ENCODE assay signal across 8 mouse cellular contexts in genomic region chr3:145119002-145119358, GRCm38 (mm10). TPM values are rescaled to one million over a fixed set of nuclear protein-coding genes. Genes with fewer than 3 reads are reported as not detected.
DNase-seq lines count a peak whose midpoint lies in the region; ATAC-seq and TF ChIP-seq lines count a peak whose summit lies in the region.

No protein-coding gene starts in this region.

- H3K36me3 ChIP-seq in heart, embryonic 10.5 days, result no peaks in the 10 kb centered on the region
- peaks cover 0 to 7% of the 10 kb centered on the region in 2 experiments for H3K36me3 ChIP-seq in CH12.LX (replicated peaks in 1 of 2; ENCODE audit: control insufficient read depth in 1 of 2, insufficient read depth in 1 of 2, low read length in 1 of 2)
- no peaks in the 10 kb centered on the region for H3K36me3 ChIP-seq in forebrain, embryonic 13.5 days (ENCODE audit: poor library complexity, severe bottlenecking)
- H3K36me3 ChIP-seq in liver, embryonic 16.5 days (ENCODE audit: control insufficient read depth, insufficient read depth), result no peaks in the 10 kb centered on the region

- in situ Hi-C loops in CH12.LX (cut with MboI; ENCODE audit: low pct_ligation_motif_present, low pct_unique_long_range_greater_than_20kb, low sequenced_read_pairs), result no loop called here

- 5% methylated on average over 14 of the region's 14 CpGs for WGBS in heart, embryonic 10.5 days
- WGBS in forebrain, embryonic 13.5 days, result 3% methylated on average over 14 of the region's 14 CpGs
- WGBS in liver, embryonic 16.5 days (ENCODE audit: insufficient replicate concordance), result 3% methylated on average over 14 of the region's 14 CpGs

- TF ChIP-seq RAD21 in CH12.LX (IDR thresholded peaks at IDR 0.05; ENCODE audit: low read depth, low read length), result no peak

- peak overlapping the region; percentile 99 for H3K27ac ChIP-seq in heart, embryonic 10.5 days
- H3K27ac ChIP-seq in CH12.LX (ENCODE audit: insufficient read depth, low read depth), result peak overlapping the region; percentile 91
- H3K27ac ChIP-seq in forebrain, embryonic 13.5 days, result peak overlapping the region; percentile 98
- H3K27ac ChIP-seq in liver, embryonic 16.5 days (ENCODE audit: low read length), result peak overlapping the region; percentile 91

- no peak for TF ChIP-seq EP300 in CH12.LX (IDR thresholded peaks at IDR 0.05; ENCODE audit: low read length)

- peaks cover 14% of the 10 kb centered on the region for H3K4me1 ChIP-seq in heart, embryonic 10.5 days
- peaks cover 9 to 28% of the 10 kb centered on the region in 2 experiments for H3K4me1 ChIP-seq in CH12.LX (ENCODE audit: control insufficient read depth in 1 of 2, insufficient read depth in 2 of 2)
- H3K4me1 ChIP-seq in forebrain, embryonic 13.5 days, result peaks cover 19% of the 10 kb centered on the region
- no peaks in the 10 kb centered on the region; the same call in 1 of the 2 replicates for H3K4me1 ChIP-seq in liver, embryonic 16.5 days (ENCODE audit: control insufficient read depth, low read depth, low read length)

- dilution Hi-C loops in CH12.LX (cut with MboI; ENCODE audit: extremely low pct_ligation_motif_present, extremely low pct_unique_long_range_greater_than_20kb, low sequenced_read_pairs), result no loop called here

- no peak for ATAC-seq in forebrain, embryonic 13.5 days
- ATAC-seq in liver, embryonic 16.5 days (ENCODE audit: low read depth), result peak; percentile 0; the same call in 1 of the 2 replicates
- no peak; the same call in 1 of the 2 replicates for ATAC-seq in megakaryocyte-erythroid progenitor cell, adult 5-6 weeks (replicated peaks; ENCODE audit: low FRiP score, low TSS enrichment, poor library complexity, severe bottlenecking)

- H3K79me2 ChIP-seq in CH12.LX (replicated peaks; ENCODE audit: control insufficient read depth, extremely low read depth, insufficient read depth, poor library complexity, severe bottlenecking), result 0 out of 2 replicates have a peak, but pooled peaks cover 8% of the 10 kb centered on the region

- no peak for TF ChIP-seq POLR2A in CH12.LX (IDR thresholded peaks at IDR 0.05; ENCODE audit: low read depth, low read length)

- peak overlapping the region; percentile 89 for H3K4me3 ChIP-seq in heart, embryonic 10.5 days
- peak overlapping the region; percentile 70 to 74 (median 72) for H3K4me3 ChIP-seq in CH12.LX (replicated peaks in 1 of 3; ENCODE audit: low read depth in 2 of 3, low read length in 2 of 3, poor library complexity in 1 of 3)
- H3K4me3 ChIP-seq in forebrain, embryonic 13.5 days, result peak overlapping the region; percentile 71
- H3K4me3 ChIP-seq in liver, embryonic 16.5 days (ENCODE audit: low read depth, low read length), result peak overlapping the region; percentile 90

- H3K27me3 ChIP-seq in heart, embryonic 10.5 days (ENCODE audit: insufficient read depth, poor library complexity, severe bottlenecking), result no peaks in the 10 kb centered on the region
- no peaks in the 10 kb centered on the region for H3K27me3 ChIP-seq in CH12.LX (replicated peaks)
- no peaks in the 10 kb centered on the region for H3K27me3 ChIP-seq in forebrain, embryonic 13.5 days
- H3K27me3 ChIP-seq in liver, embryonic 16.5 days (ENCODE audit: control insufficient read depth, insufficient read depth, low read depth, low read length), result no peaks in the 10 kb centered on the region

- H3K9ac ChIP-seq in CH12.LX (ENCODE audit: insufficient read depth, low read depth), result peak overlapping the region; percentile 92
- H3K9ac ChIP-seq in forebrain, embryonic 13.5 days, result peak overlapping the region; percentile 86
- H3K9ac ChIP-seq in liver, embryonic 16.5 days (ENCODE audit: low read depth, low read length), result peak overlapping the region; percentile 86

- H3K4me2 ChIP-seq in CH12.LX (ENCODE audit: insufficient read depth, low read depth, poor library complexity, severe bottlenecking), result peak overlapping the region; percentile 76
- peak overlapping the region; percentile 78 for H3K4me2 ChIP-seq in forebrain, embryonic 13.5 days
- peak overlapping the region; percentile 59 for H3K4me2 ChIP-seq in liver, embryonic 16.5 days (ENCODE audit: low read depth, low read length)

- no peak for TF ChIP-seq CTCF in CH12.LX (conservative IDR thresholded peaks at IDR 0.05 in 1 of 2, IDR thresholded peaks at IDR 0.05 in 1 of 2; ENCODE audit: low read depth in 2 of 2, low read length in 2 of 2)

- H3K9me3 ChIP-seq in heart, embryonic 10.5 days, result no peaks in the 10 kb centered on the region
- no peaks in the 10 kb centered on the region for H3K9me3 ChIP-seq in CH12.LX (replicated peaks; ENCODE audit: low read length)
- H3K9me3 ChIP-seq in forebrain, embryonic 13.5 days (replicated peaks), result no peaks in the 10 kb centered on the region
- H3K9me3 ChIP-seq in liver, embryonic 16.5 days (replicated peaks; ENCODE audit: control insufficient read depth, low read length), result no peaks in the 10 kb centered on the region

- no peak for DNase-seq in heart, embryonic 10.5 days (ENCODE audit: low spot score)
- DNase-seq in heart, adult 11 months, result no peak
- no peak for DNase-seq in CH12.LX (ENCODE audit: extremely low read depth)
- DNase-seq in T-cell, adult 2 months (ENCODE audit: low spot score), result no peak
- no peak for DNase-seq in layer of hippocampus, adult 11-12 months (ENCODE audit: low spot score)

TF ChIP-seq in CH12.LX, 34 proteins besides CTCF, POLR2A, EP300 and RAD21:
- TF ChIP-seq PAX5 (IDR thresholded peaks at IDR 0.05; ENCODE audit: low read length) (no peak), IRF4 (IDR thresholded peaks at IDR 0.05; ENCODE audit: low read depth, low read length) (no peak), E2F4 (IDR thresholded peaks at IDR 0.05; ENCODE audit: insufficient replicate concordance, low read depth, low read length) (no peak), UBTF (IDR thresholded peaks at IDR 0.05; ENCODE audit: low read depth, low read length) (no peak), RCOR1 (conservative IDR thresholded peaks at IDR 0.05; ENCODE audit: low read depth, low read length) (no peak), BHLHE40 (IDR thresholded peaks at IDR 0.05; ENCODE audit: low read depth, low read length) (no peak), TBP (conservative IDR thresholded peaks at IDR 0.05; ENCODE audit: low read depth, low read length) (no peak), ZMIZ1 (IDR thresholded peaks at IDR 0.05; ENCODE audit: low read depth, low read length) (no peak), POLR2AphosphoS2 (IDR thresholded peaks at IDR 0.05; ENCODE audit: low read depth, low read length) (no peak), SIN3A (IDR thresholded peaks at IDR 0.05; ENCODE audit: low read length) (no peak), TCF12 (IDR thresholded peaks at IDR 0.05; ENCODE audit: low read depth, low read length) (no peak)

RNA-seq across cellular contexts. Expression of gene Odf2l, which starts 0.6 kb away (rescaled TPM):
- 14.1 and 14.7 TPM in 2 replicates for polyA plus RNA-seq in heart, embryonic 10.5 days (2016; fragmentation: Nextera tagmentation; extraction: Ambion mirVana)
- 22.6 and 26.1 TPM in 2 replicates for total RNA-seq in CH12.LX (2012; rRNA removed)
- 51.1 and 53.9 TPM in 2 replicates for total RNA-seq in CH12.LX (2014; rRNA removed)
- 37.8 and 39.1 TPM in 2 replicates for polyA plus RNA-seq in CH12.LX (2012; ENCODE audit: insufficient read length, low read depth)
- polyA plus RNA-seq in forebrain, embryonic 13.5 days (2015; fragmentation: Nextera tagmentation; extraction: Ambion mirVana), result 21.9 and 25.4 TPM in 2 replicates
- 5.1 and 6.1 TPM in 2 replicates for polyA plus RNA-seq in liver, embryonic 16.5 days (2015; fragmentation: Nextera tagmentation; extraction: Ambion mirVana)
- 26.5 and 44.8 TPM in 2 replicates for total RNA-seq in megakaryocyte-erythroid progenitor cell, adult 5-6 weeks (2014; fragmentation: Nextera tagmentation)
- 27.7 and 42.9 TPM in 2 replicates for total RNA-seq in megakaryocyte-erythroid progenitor cell, adult 5-6 weeks (2017)

RNA-seq across cellular contexts. Expression of gene Clca2, which starts 19.7 kb away (rescaled TPM):
- 0.11 TPM in 1 of 2 replicates, not detected in the other for polyA plus RNA-seq in heart, embryonic 10.5 days (2016; fragmentation: Nextera tagmentation; extraction: Ambion mirVana)
- 0.04 and 0.13 TPM in 2 replicates for total RNA-seq in CH12.LX (2012; rRNA removed)
- 0.07 and 0.14 TPM in 2 replicates for total RNA-seq in CH12.LX (2014; rRNA removed)
- polyA plus RNA-seq in CH12.LX (2012; ENCODE audit: insufficient read length, low read depth), result 0.10 and 0.17 TPM in 2 replicates
- polyA plus RNA-seq in forebrain, embryonic 13.5 days (2015; fragmentation: Nextera tagmentation; extraction: Ambion mirVana), result 0.09 TPM in 1 of 2 replicates, not detected in the other
- 0.02 TPM in 1 of 2 replicates, not detected in the other for polyA plus RNA-seq in liver, embryonic 16.5 days (2015; fragmentation: Nextera tagmentation; extraction: Ambion mirVana)
- not detected in 2 replicates for total RNA-seq in megakaryocyte-erythroid progenitor cell, adult 5-6 weeks (2014; fragmentation: Nextera tagmentation)
- not detected in 2 replicates for total RNA-seq in megakaryocyte-erythroid progenitor cell, adult 5-6 weeks (2017)
